Mouse (Mus musculus) liver, postnatal 0 days (tissue): ENCODE data around the gene Gm8897. TPM values are rescaled to one million over a fixed set of nuclear protein-coding genes. Genes with fewer than 3 reads are reported as not detected.
"Not testable (repeated sequence)": the region's sequence is repeated elsewhere in the genome, so short reads cannot be mapped to it uniquely, and the experiment has no call there.

Experiments
- ATAC-seq: fragments of 200-750 bp; cut with Nextera tagmentation; 2 replicates; pipeline ENCODE4 v1.8.0; 2017; ENCODE audit warnings: mild to moderate bottlenecking, moderate library complexity
- DNase-seq: peaks from one replicate; pipeline ENCODE4 v3.0.0-alpha.2; 2016
- H3K27ac ChIP-seq: fragments of 300-500 bp; sonication (generic); 2 replicates; pipeline ENCODE4 v1.5.1; 2014; ENCODE audit warnings: antibody characterized with exemption, moderate library complexity, mild to moderate bottlenecking, low read depth
- H3K27me3 ChIP-seq: fragments of 300-500 bp; sonication (generic); 2 replicates; pipeline ENCODE4 v1.6.1; 2014; ENCODE audit warnings: low read length, control low read depth, mixed read lengths; ENCODE audit not compliant: insufficient read depth
- H3K36me3 ChIP-seq: fragments of 300-500 bp; sonication (generic); replicated peaks from 2 replicates; pipeline ENCODE4 v1.6.1; 2014; ENCODE audit warnings: mild to moderate bottlenecking, control low read depth, low read length, moderate library complexity, mixed read lengths; ENCODE audit not compliant: insufficient read depth
- H3K4me1 ChIP-seq: fragments of 300-500 bp; sonication (generic); 2 replicates; pipeline ENCODE4 v1.6.1; 2014; ENCODE audit warnings: antibody characterized with exemption, mild to moderate bottlenecking, control low read depth; ENCODE audit not compliant: insufficient read depth
- H3K4me2 ChIP-seq: fragments of 300-500 bp; sonication (generic); 2 replicates; pipeline ENCODE4 v1.6.1; 2014; ENCODE audit warnings: low read depth, mild to moderate bottlenecking, low read length, moderate library complexity, mixed read lengths
- H3K4me3 ChIP-seq: fragments of 300-500 bp; sonication (generic); 2 replicates; pipeline ENCODE4 v1.5.1; 2014; ENCODE audit warnings: low read depth, low read length
- H3K9ac ChIP-seq: fragments of 300-500 bp; sonication (generic); replicated peaks from 2 replicates; pipeline ENCODE4 v1.6.1; 2014; ENCODE audit warnings: mild to moderate bottlenecking, moderate library complexity
- H3K9me3 ChIP-seq: fragments of 300-500 bp; sonication (generic); 2 replicates; pipeline ENCODE4 v1.6.1; 2016; ENCODE audit warnings: mild to moderate bottlenecking, control low read depth, low read length, mixed read lengths
- WGBS: fragments of 180-500 bp; shearing (Covaris S2); extraction: QIAGEN DNeasy Blood & Tissue Kit; methylation state at CpG from one replicate; pipeline ENCODE4 v1.1.7; 2014; ENCODE audit not compliant: insufficient replicate concordance; 5-methylcytosine and 5-hydroxymethylcytosine counted together
- polyA plus RNA-seq: library from polyadenylated mRNA; unstranded; fragments of >200 nt; fragmentation: Nextera tagmentation; extraction: Ambion mirVana; gene quantifications from 2 replicates; pipeline ENCODE4 v1.2.1, GENCODE M21; 2015

Gm8897 gene
- not detected in 2 replicates for polyA plus RNA-seq

GRCm38 (mm10) chr5:11416118-11416517 is at the start of gene Gm8897:
TSS of gene Gm8897 (plus strand) at chr5:11416418.
- H3K9me3 ChIP-seq, DNase-seq, H3K4me2 ChIP-seq, H3K27ac ChIP-seq, H3K4me1 ChIP-seq, H3K9ac ChIP-seq, H3K36me3 ChIP-seq, H3K27me3 ChIP-seq, ATAC-seq, H3K4me3 ChIP-seq: not testable (repeated sequence)
- WGBS, result 38% methylated on average over 2 of the region's 2 CpGs

DNA sequence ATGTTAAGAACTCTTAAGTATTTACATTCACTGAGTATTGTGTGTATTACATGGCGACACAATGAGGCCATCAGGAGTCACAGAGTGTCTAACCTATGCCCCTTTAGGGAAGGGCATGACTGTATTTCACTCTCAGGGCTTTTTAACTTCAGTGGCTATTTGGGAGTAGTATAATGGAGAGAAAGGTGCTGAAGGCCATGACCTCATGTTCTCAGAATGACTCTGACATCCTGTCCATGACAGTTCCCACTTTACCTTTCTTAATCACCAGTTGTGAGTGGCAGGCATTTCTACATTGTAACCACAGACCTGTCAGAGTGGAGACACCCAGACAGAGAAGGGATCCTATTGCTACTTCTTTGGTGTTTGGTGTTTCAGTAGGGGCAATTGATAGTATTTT is 473 bp downstream of the Gm8897 start:
- not testable (repeated sequence) for H3K27me3 ChIP-seq, H3K9me3 ChIP-seq, H3K4me1 ChIP-seq, H3K36me3 ChIP-seq, ATAC-seq, H3K9ac ChIP-seq, H3K27ac ChIP-seq, DNase-seq, H3K4me2 ChIP-seq, H3K4me3 ChIP-seq
- 71% methylated on average over 1 of the region's 1 CpGs for whole genome bisulfite sequencing

Other genes starting within 250 kb of the Gm8897 start
- gene Gm5861, start 233.3 kb upstream of the Gm8897 start, polyA plus RNA-seq, result not detected in 2 replicates
- gene Gm8890, start 160.4 kb upstream of the Gm8897 start, polyA plus RNA-seq, result not detected in 2 replicates
- not detected in 2 replicates for gene Speer1, start 74.9 kb upstream of the Gm8897 start, polyA plus RNA-seq
- 0.09 TPM in 1 of 2 replicates, not detected in the other for gene Gm8906, start 86.3 kb downstream of the Gm8897 start, polyA plus RNA-seq
- not detected in 2 replicates for gene Gm6460, start 178.5 kb downstream of the Gm8897 start, polyA plus RNA-seq